Mouse (Mus musculus) neutrophil, adult 65 days (primary cell): ENCODE measurements around the gene 1700031F05Rik. TPM values are rescaled to one million over a fixed set of nuclear protein-coding genes. Genes with fewer than 3 reads are reported as not detected.

Source experiments
- total RNA-seq: library from RNA; stranded (reverse); gene quantifications from 2 replicates; pipeline ENCODE4 v1.2.4, GENCODE M21; 2023

Gene 1700031F05Rik
- total RNA-seq = not detected in 2 replicates

DNA sequence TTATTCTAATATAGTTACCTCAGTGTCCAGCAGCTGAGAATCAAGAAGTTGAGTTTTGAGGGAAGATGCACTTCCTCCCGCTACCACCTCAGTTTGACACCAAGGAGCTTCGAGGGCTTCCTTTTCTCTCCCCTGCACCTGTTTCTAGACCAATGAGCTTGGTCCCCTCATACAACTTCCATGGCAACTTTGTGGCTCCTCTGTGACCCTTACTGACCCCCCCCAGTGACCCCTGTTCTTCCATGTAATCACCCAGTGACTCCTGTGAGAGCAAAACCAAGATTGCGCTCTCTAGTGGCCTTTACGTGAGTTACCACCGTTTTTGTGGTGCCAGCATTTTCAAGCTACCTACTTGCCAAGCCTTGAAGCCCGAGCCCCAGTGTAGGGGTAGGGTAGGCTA, at the start of gene 1700031F05Rik:
TSS of gene 1700031F05Rik (minus strand) at position 101 of the 400 bp plus-strand sequence.

DNA sequence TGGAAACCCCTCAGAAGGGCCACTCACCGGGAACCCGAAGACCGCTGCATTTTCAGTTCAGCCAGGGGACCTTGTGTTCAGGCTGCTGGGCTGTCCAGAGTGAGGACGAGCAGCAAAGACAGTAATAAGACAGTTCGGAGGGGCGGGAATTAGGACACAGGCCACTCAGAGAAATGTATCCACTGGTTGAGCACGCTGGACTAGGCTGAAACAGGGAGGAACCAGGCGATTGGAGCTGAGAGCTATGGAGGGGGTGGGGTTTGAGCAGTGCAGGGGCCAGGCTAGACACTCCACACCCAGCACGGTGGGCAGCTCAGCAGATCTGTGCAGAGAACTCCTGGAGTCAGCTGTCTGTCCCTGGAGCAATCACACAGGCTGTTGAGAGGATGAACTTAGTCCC, 40.8 kb upstream of the 1700031F05Rik start, which contains the start of the genes Dmrtc1a and 1700011M02Rik:
TSS of gene Dmrtc1a (minus strand) at position 101 of the 400 bp plus-strand sequence.
TSS of gene 1700011M02Rik (plus strand) at position 319 of the 400 bp plus-strand sequence.

DNA sequence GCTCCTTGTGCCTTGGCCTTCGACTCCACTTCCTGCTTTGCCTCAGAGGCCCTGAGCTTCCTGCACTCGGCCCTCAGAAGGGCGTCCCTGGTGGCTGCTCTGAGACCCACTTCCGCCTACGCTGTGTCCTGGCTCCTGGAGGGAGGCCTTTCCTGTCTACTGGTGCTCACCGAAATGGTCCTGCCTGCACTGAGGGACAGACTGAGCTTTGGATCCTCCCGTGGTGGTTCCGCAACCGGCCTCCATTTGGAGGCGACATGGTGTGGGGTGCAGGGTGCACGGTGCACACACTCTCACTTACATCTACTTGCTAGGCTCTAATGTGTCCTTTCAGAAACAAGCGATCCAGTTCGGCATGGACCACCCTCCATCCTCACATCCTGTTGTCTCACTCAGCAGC, 13.3 kb downstream of the 1700031F05Rik start, which contains the start of gene Dmrtc1c2:
TSS of gene Dmrtc1c2 (minus strand) at position 101 of the 400 bp plus-strand sequence.

Other genes with a start within 250 kb of the 1700031F05Rik start
- 2.5 and 3.0 TPM in 2 replicates for gene Phka1, start 223.7 kb downstream of the 1700031F05Rik start, total RNA-seq
- gene Gm3880, start 181.0 kb downstream of the 1700031F05Rik start, total RNA-seq = not detected in 2 replicates
- not detected in 2 replicates for gene Gm9112, start 160.3 kb downstream of the 1700031F05Rik start, total RNA-seq
- gene Dmrtc1b, start 160.1 kb downstream of the 1700031F05Rik start, total RNA-seq = not detected in 2 replicates
- not detected in 2 replicates for gene Dmrtc1c1, start 65.0 kb downstream of the 1700031F05Rik start, total RNA-seq
- gene Dmrtc1c2, start 13.4 kb downstream of the 1700031F05Rik start, total RNA-seq = not detected in 2 replicates
- gene Dmrtc1a, start 40.7 kb upstream of the 1700031F05Rik start, total RNA-seq = not detected in 2 replicates
- not detected in 2 replicates for gene 1700011M02Rik, start 40.9 kb upstream of the 1700031F05Rik start, total RNA-seq
- not detected in 2 replicates for gene 1700018G05Rik, start 60.4 kb upstream of the 1700031F05Rik start, total RNA-seq